Mouse (Mus musculus) forebrain, embryonic 12.5 days (tissue): ENCODE data around the gene Lce1a2. TPM values are rescaled to one million over a fixed set of nuclear protein-coding genes. Genes with fewer than 3 reads are reported as not detected.
"Not testable (repeated sequence)": the region's sequence is repeated elsewhere in the genome, so short reads cannot be mapped to it uniquely, and the experiment has no call there.

Experiments used
- ATAC-seq: fragments of 200-750 bp; cut with Nextera tagmentation; 2 replicates; pipeline ENCODE4 v1.8.0; 2017; ENCODE audit warnings: moderate TSS enrichment; ENCODE audit not compliant: low FRiP score
- H3K27ac ChIP-seq: fragments of 300-500 bp; sonication (generic); 2 replicates; pipeline ENCODE4 v1.5.1; 2016; ENCODE audit warnings: mild to moderate bottlenecking
- H3K27me3 ChIP-seq: fragments of 300-500 bp; sonication (generic); 2 replicates; pipeline ENCODE4 v1.6.1; 2016; ENCODE audit warnings: mild to moderate bottlenecking
- H3K36me3 ChIP-seq: fragments of 300-500 bp; sonication (generic); replicated peaks from 2 replicates; pipeline ENCODE4 v1.6.1; 2016; ENCODE audit warnings: mild to moderate bottlenecking
- H3K4me1 ChIP-seq: fragments of 300-500 bp; sonication (generic); 2 replicates; pipeline ENCODE4 v1.6.1; 2016
- H3K4me2 ChIP-seq: fragments of 300-500 bp; sonication (generic); 2 replicates; pipeline ENCODE4 v1.6.1; 2016; ENCODE audit warnings: mild to moderate bottlenecking, moderate library complexity
- H3K4me3 ChIP-seq: fragments of 300-500 bp; sonication (generic); replicated peaks from 2 replicates; pipeline ENCODE4 v1.5.1; 2016; ENCODE audit warnings: mild to moderate bottlenecking
- H3K9ac ChIP-seq: fragments of 300-500 bp; sonication (generic); 2 replicates; pipeline ENCODE4 v1.6.1; 2016; ENCODE audit warnings: mild to moderate bottlenecking
- H3K9me3 ChIP-seq: fragments of 300-500 bp; sonication (generic); 2 replicates; pipeline ENCODE4 v1.6.1; 2016
- WGBS: fragments of 180-500 bp; shearing (Covaris S2); methylation state at CpG from one replicate; pipeline ENCODE4 v1.1.7; 2016; 5-methylcytosine and 5-hydroxymethylcytosine counted together
- polyA plus RNA-seq: library from polyadenylated mRNA; unstranded; fragments of >200 nt; fragmentation: Nextera tagmentation; extraction: Ambion mirVana; gene quantifications from 2 replicates; pipeline ENCODE4 v1.2.1, GENCODE M21; 2016

Lce1a2 gene
- polyA plus RNA-seq: not detected in 2 replicates

GRCm38 (mm10) chr3:92670215-92670614 is at the start of gene Lce1a2:
Gene Lce1a2, minus strand, starts transcription at chr3:92670315.
- no peaks in the 10 kb centered on the region for H3K27me3 ChIP-seq
- no peaks in the 10 kb centered on the region for H3K36me3 ChIP-seq
- H3K4me2 ChIP-seq: no peak within 1 kb of the TSS
- H3K9me3 ChIP-seq: no peaks in the 10 kb centered on the region
- no peak within 1 kb of the TSS for H3K9ac ChIP-seq
- H3K4me1 ChIP-seq: no peaks in the 10 kb centered on the region
- no peak within 1 kb of the TSS for H3K27ac ChIP-seq
- ATAC-seq: no peak
- no peak within 1 kb of the TSS for H3K4me3 ChIP-seq

- Histone ChIP-seq H3K4me3 (no peak overlapping the region), H3K9me3 (no peaks in the 10 kb centered on the region), H3K4me2 (no peak overlapping the region), H3K27ac (no peak overlapping the region), H3K9ac (no peak overlapping the region), H3K27me3 (no peaks in the 10 kb centered on the region), H3K36me3 (no peaks in the 10 kb centered on the region), H3K4me1 (no peaks in the 10 kb centered on the region)
- no peak for ATAC-seq
Observed at GRCm38 (mm10) chr3:92715122-92715521, 45.0 kb upstream of the Lce1a2 start.

- Histone ChIP-seq H3K4me2 (no peak within 1 kb of the TSS), H3K9ac (no peak within 1 kb of the TSS), H3K27me3 (no peaks in the 10 kb centered on the region), H3K36me3 (no peaks in the 10 kb centered on the region), H3K27ac (no peak within 1 kb of the TSS), H3K9me3 (no peaks in the 10 kb centered on the region), H3K4me3 (no peak within 1 kb of the TSS), H3K4me1 (no peaks in the 10 kb centered on the region)
- no peak for ATAC-seq
- WGBS: 88% methylated on average over 2 of the region's 2 CpGs
Observed at GRCm38 (mm10) chr3:92708974-92709373, 38.9 kb upstream of the Lce1a2 start, which contains the start of gene Lce1e. Gene Lce1e, minus strand, starts transcription at chr3:92709074.

DNA sequence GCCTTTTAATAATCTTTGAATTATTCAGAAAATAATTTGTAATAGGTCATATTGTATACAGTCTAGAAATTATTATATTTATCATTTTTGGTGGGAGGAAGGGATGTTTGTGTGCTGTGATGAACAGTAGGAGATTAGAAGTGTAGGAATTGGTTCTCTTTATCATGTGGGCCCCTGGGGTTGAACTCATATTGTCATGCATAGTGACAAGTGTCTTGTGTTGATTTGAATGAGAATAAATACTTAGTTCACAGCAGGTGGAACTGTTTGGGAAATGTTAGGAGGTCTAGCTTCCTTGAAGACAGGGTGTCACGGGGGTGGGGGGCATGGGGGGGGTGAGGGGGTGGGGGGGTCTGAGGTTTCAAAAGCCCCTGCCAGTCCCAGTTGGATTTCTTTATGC is 24.5 kb upstream of the Lce1a2 start:
- H3K9me3 ChIP-seq: no peaks in the 10 kb centered on the region
- no peak overlapping the region for H3K4me2 ChIP-seq
- no peaks in the 10 kb centered on the region for H3K4me1 ChIP-seq
- H3K27me3 ChIP-seq: no peaks in the 10 kb centered on the region
- H3K27ac ChIP-seq: no peak overlapping the region
- no peak for ATAC-seq
- no peaks in the 10 kb centered on the region for H3K36me3 ChIP-seq
- WGBS: 20% methylated on average over 1 of the region's 1 CpGs
- no peak overlapping the region for H3K9ac ChIP-seq
- H3K4me3 ChIP-seq: no peak overlapping the region

- Histone ChIP-seq H3K36me3 (no peaks in the 10 kb centered on the region), H3K4me3 (no peak overlapping the region), H3K4me1 (no peaks in the 10 kb centered on the region), H3K9ac (no peak overlapping the region), H3K27ac (no peak overlapping the region), H3K4me2 (no peak overlapping the region), H3K27me3 (no peaks in the 10 kb centered on the region), H3K9me3 (no peaks in the 10 kb centered on the region)
- ATAC-seq: no peak
Observed at GRCm38 (mm10) chr3:92691688-92692087, 21.6 kb upstream of the Lce1a2 start.

DNA sequence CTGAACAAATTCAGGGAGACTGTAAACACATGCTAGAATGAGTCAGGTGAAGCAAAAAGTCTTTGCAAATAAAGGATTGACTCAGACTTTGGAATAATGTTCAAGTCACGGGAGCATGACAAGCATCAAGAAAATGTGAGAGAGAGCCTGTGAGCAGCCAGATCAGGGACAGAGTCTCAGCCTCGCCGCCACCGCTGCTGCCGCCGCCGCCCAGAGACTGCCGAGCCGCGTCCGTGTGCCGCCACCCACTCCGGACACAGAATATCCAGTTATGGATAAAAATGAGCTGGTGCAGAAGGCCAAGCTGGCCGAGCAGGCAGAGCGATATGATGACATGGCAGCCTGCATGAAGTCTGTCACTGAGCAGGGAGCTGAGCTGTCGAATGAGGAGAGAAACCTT is 19.0 kb upstream of the Lce1a2 start:
- not testable (repeated sequence) for H3K4me1 ChIP-seq, H3K4me2 ChIP-seq, H3K9ac ChIP-seq, ATAC-seq, H3K36me3 ChIP-seq, H3K9me3 ChIP-seq, H3K27ac ChIP-seq, H3K27me3 ChIP-seq, H3K4me3 ChIP-seq
- WGBS: 81% methylated on average over 16 of the region's 16 CpGs

- ATAC-seq: no peak
- no peak within 1 kb of the TSS for H3K4me2 ChIP-seq
- H3K36me3 ChIP-seq: no peaks in the 10 kb centered on the region
- H3K9ac ChIP-seq: no peak within 1 kb of the TSS
- H3K27ac ChIP-seq: no peak within 1 kb of the TSS
- H3K9me3 ChIP-seq: no peaks in the 10 kb centered on the region
- H3K4me1 ChIP-seq: no peaks in the 10 kb centered on the region
- WGBS: 81% methylated on average over 2 of the region's 2 CpGs
- no peak within 1 kb of the TSS for H3K4me3 ChIP-seq
- no peaks in the 10 kb centered on the region for H3K27me3 ChIP-seq
Observed at GRCm38 (mm10) chr3:92687110-92687509, 17.0 kb upstream of the Lce1a2 start, which contains the start of gene Lce1d. Gene Lce1d, minus strand, starts transcription at chr3:92687210.

GRCm38 (mm10) chr3:92678947-92679346 is 8.8 kb upstream of the Lce1a2 start, which contains the start of gene Lce1c:
Gene Lce1c, plus strand, starts transcription at chr3:92679247.
- H3K27me3 ChIP-seq: no peaks in the 10 kb centered on the region
- 96% methylated on average over 4 of the region's 4 CpGs for WGBS
- H3K9ac ChIP-seq: no peak within 1 kb of the TSS
- no peak for ATAC-seq
- H3K4me1 ChIP-seq: no peaks in the 10 kb centered on the region
- no peak within 1 kb of the TSS for H3K27ac ChIP-seq
- no peak within 1 kb of the TSS for H3K4me3 ChIP-seq
- no peaks in the 10 kb centered on the region for H3K9me3 ChIP-seq
- no peak within 1 kb of the TSS for H3K4me2 ChIP-seq
- H3K36me3 ChIP-seq: no peaks in the 10 kb centered on the region

GRCm38 (mm10) chr3:92656826-92657225 is 13.3 kb downstream of the Lce1a2 start, which contains the start of gene Lce1b:
Gene Lce1b, minus strand, starts transcription at chr3:92656926.
- no peak within 1 kb of the TSS for H3K4me3 ChIP-seq
- no peaks in the 10 kb centered on the region for H3K36me3 ChIP-seq
- no peaks in the 10 kb centered on the region for H3K4me1 ChIP-seq
- H3K9me3 ChIP-seq: no peaks in the 10 kb centered on the region
- H3K27ac ChIP-seq: no peak within 1 kb of the TSS
- no peak for ATAC-seq
- H3K4me2 ChIP-seq: no peak within 1 kb of the TSS
- H3K9ac ChIP-seq: no peak within 1 kb of the TSS
- no peaks in the 10 kb centered on the region for H3K27me3 ChIP-seq

GRCm38 (mm10) chr3:92648207-92648606 is 21.9 kb downstream of the Lce1a2 start, which contains the start of gene Lce1a1:
Gene Lce1a1, minus strand, starts transcription at chr3:92648307.
- no peak within 1 kb of the TSS for H3K4me2 ChIP-seq
- no peak within 1 kb of the TSS for H3K9ac ChIP-seq
- no peaks in the 10 kb centered on the region for H3K9me3 ChIP-seq
- ATAC-seq: no peak
- no peaks in the 10 kb centered on the region for H3K27me3 ChIP-seq
- 97% methylated on average over 1 of the region's 1 CpGs for WGBS
- no peaks in the 10 kb centered on the region for H3K4me1 ChIP-seq
- H3K36me3 ChIP-seq: no peaks in the 10 kb centered on the region
- no peak within 1 kb of the TSS for H3K27ac ChIP-seq
- no peak within 1 kb of the TSS for H3K4me3 ChIP-seq

DNA sequence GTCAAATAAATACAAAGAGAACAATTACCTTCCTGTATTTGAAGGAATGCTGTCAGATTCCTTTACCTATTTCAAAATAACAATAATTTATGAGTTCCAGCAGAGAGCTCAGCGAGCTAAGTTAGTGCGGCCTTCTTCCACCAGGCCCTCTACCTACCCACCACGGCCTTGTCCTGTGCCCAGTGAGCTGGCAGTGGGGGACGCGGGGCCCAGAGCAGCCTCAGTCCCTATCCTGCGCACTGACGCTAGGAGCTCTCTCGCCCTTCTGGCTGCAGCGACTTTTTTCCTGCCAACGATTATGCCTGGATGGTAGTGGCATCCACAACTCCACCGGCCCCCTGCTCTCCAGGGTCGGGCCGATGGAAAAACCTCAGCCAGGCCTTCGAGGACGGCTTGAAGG is 30.3 kb downstream of the Lce1a2 start:
- 93% methylated on average over 15 of the region's 15 CpGs for WGBS
- Histone ChIP-seq H3K36me3 (no peaks in the 10 kb centered on the region), H3K4me2 (no peak overlapping the region), H3K27ac (no peak overlapping the region), H3K4me1 (no peaks in the 10 kb centered on the region), H3K9ac (no peak overlapping the region), H3K27me3 (no peaks in the 10 kb centered on the region), H3K9me3 (no peaks in the 10 kb centered on the region), H3K4me3 (no peak overlapping the region)
- no peak for ATAC-seq

DNA sequence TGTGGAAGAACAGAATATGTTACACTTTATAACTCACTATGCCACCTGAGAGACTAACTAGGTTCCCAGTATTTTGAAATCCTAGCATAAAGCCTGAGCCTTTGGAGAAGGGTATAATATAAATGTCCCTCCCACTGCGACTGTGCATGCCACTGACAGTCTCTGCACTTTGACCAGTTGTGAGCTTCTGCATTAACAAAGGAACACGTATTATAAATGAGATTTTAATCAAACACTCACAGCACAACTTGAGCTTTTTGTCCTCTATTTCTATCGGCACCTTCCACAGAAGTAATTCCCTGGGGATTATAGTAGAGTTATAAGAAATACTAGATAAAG is 31.5 kb downstream of the Lce1a2 start:
- Histone ChIP-seq H3K9ac (no peak overlapping the region), H3K27me3 (no peaks in the 10 kb centered on the region), H3K4me3 (no peak overlapping the region), H3K36me3 (no peaks in the 10 kb centered on the region), H3K27ac (no peak overlapping the region), H3K9me3 (no peaks in the 10 kb centered on the region), H3K4me2 (no peak overlapping the region), H3K4me1 (no peaks in the 10 kb centered on the region)
- no peak for ATAC-seq
- 68% methylated on average over 3 of the region's 3 CpGs for WGBS

DNA sequence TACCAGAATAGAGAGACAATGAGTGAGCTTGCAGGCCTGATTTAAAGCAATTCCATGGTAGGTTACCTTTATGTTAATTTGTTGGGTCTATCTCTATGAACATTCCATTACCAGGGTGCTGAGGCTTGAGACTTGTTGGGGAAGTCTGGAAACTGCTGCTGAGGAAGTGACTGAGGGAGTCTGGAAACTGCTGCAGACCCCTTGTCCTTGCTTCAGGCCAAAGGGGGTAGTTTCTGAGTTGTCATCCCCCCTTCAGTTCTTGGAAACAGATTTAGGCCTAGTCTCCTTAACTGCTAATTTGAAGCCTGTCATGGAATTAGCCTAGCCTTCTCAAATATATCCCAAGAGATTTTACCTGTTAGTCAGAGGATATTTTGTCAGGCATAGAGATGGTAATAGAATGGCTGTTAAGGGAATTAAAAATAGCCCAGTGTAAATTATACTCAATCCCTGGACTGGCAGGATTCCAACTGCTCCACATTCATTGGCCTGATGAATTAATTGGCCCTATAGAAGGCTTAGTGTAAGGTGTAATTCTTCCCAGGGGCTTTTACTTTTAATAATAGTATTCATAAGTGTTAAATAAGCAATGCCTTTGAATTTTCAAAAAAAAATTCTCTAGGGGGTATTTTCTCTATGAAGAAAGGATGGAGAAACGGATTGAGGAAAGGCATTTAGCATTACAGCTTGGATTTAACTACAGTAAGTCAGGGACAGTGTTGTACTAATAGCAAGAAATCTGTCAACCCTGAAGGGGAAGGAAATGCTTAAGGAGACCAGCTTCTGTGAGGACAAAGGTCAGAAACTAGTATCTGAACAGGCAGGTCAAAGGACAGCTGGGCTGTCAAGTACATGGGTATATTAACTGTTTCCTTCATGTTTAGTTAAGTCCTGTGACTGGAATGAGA is 32.1 kb downstream of the Lce1a2 start:
- 20% methylated on average over 1 of the region's 1 CpGs for WGBS
- no peaks in the 10 kb centered on the region for H3K4me1 ChIP-seq
- peak; percentile 86; the same call in 1 of the 2 replicates for ATAC-seq
- H3K4me2 ChIP-seq: no peak overlapping the region
- H3K27ac ChIP-seq: no peak overlapping the region
- no peaks in the 10 kb centered on the region for H3K27me3 ChIP-seq
- no peak overlapping the region for H3K9ac ChIP-seq
- no peaks in the 10 kb centered on the region for H3K36me3 ChIP-seq
- no peak overlapping the region for H3K4me3 ChIP-seq
- H3K9me3 ChIP-seq: no peaks in the 10 kb centered on the region
